Mouse (Mus musculus) forebrain, embryonic 15.5 days (tissue): Measurements from ENCODE around the gene Ighmbp2. TPM values are rescaled to one million over a fixed set of nuclear protein-coding genes. Genes with fewer than 3 reads are reported as not detected.
"Not testable (repeated sequence)": the region's sequence is repeated elsewhere in the genome, so short reads cannot be mapped to it uniquely, and the experiment has no call there.

Experiments
- ATAC-seq: fragments of 200-750 bp; cut with Nextera tagmentation; replicated peaks from 2 replicates; pipeline ENCODE4 v1.8.0; 2017; ENCODE audit warnings: mild to moderate bottlenecking, moderate TSS enrichment, moderate library complexity
- H3K27ac ChIP-seq: fragments of 300-500 bp; sonication (generic); replicated peaks from 2 replicates; pipeline ENCODE4 v1.5.1; 2015; ENCODE audit warnings: mild to moderate bottlenecking, inconsistent platforms
- H3K27me3 ChIP-seq: fragments of 300-500 bp; sonication (generic); 2 replicates; pipeline ENCODE4 v1.6.1; 2015; ENCODE audit warnings: inconsistent platforms
- H3K36me3 ChIP-seq: fragments of 300-500 bp; sonication (generic); 2 replicates; pipeline ENCODE4 v1.6.1; 2015; ENCODE audit warnings: mild to moderate bottlenecking, inconsistent platforms
- H3K4me1 ChIP-seq: fragments of 300-500 bp; sonication (generic); 2 replicates; pipeline ENCODE4 v1.6.1; 2015; ENCODE audit warnings: inconsistent platforms
- H3K4me2 ChIP-seq: fragments of 300-500 bp; sonication (generic); replicated peaks from 2 replicates; pipeline ENCODE4 v1.6.1; 2015; ENCODE audit warnings: mild to moderate bottlenecking, inconsistent platforms
- H3K4me3 ChIP-seq: fragments of 300-500 bp; sonication (generic); 2 replicates; pipeline ENCODE4 v1.5.1; 2015; ENCODE audit warnings: mild to moderate bottlenecking, inconsistent platforms
- H3K9ac ChIP-seq: fragments of 300-500 bp; sonication (generic); replicated peaks from 2 replicates; pipeline ENCODE4 v1.6.1; 2015; ENCODE audit warnings: mild to moderate bottlenecking, inconsistent platforms
- H3K9me3 ChIP-seq: fragments of 300-500 bp; sonication (generic); 2 replicates; pipeline ENCODE4 v1.6.1; 2016; ENCODE audit warnings: inconsistent platforms
- WGBS: fragments of 180-500 bp; shearing (Covaris S2); methylation state at CpG from one replicate; pipeline ENCODE4 v1.1.7; 2015; ENCODE audit warnings: mixed read lengths; 5-methylcytosine and 5-hydroxymethylcytosine counted together
- microRNA-seq: library from miRNA; unstranded; fragments of <30 nt; microRNA quantifications from one replicate; pipeline ENCODE4, GENCODE M21; 2016
- polyA plus RNA-seq: library from polyadenylated mRNA; unstranded; fragments of >200 nt; fragmentation: Nextera tagmentation; extraction: Ambion mirVana; gene quantifications from 2 replicates; pipeline ENCODE4 v1.2.1, GENCODE M21; 2015

The Ighmbp2 gene
- polyA plus RNA-seq, 1 experiment from 2014 or later = 12.1 TPM

GRCm38 (mm10) chr19:3260016-3260415 is 22.8 kb downstream of the Ighmbp2 start:
- Histone ChIP-seq H3K4me1 (no peaks in the 10 kb centered on the region), H3K4me3 (no peak overlapping the region), H3K9me3 (no peaks in the 10 kb centered on the region), H3K27me3 (no peaks in the 10 kb centered on the region), H3K4me2 (no peak overlapping the region), H3K27ac (no peak overlapping the region), H3K36me3 (peaks cover 47% of the 10 kb centered on the region), H3K9ac (no peak overlapping the region)
- no peak for ATAC-seq
- 91% methylated on average over 8 of the region's 8 CpGs for WGBS

- not testable (repeated sequence) for H3K4me2 ChIP-seq, H3K9me3 ChIP-seq, H3K4me3 ChIP-seq, H3K36me3 ChIP-seq, H3K27ac ChIP-seq, ATAC-seq, H3K4me1 ChIP-seq, H3K27me3 ChIP-seq, H3K9ac ChIP-seq
- WGBS = 69% methylated on average over 5 of the region's 6 CpGs
These were observed 57.6 kb downstream of the Ighmbp2 start for GRCm38 (mm10) chr19:3225261-3225660.

GRCm38 (mm10) chr19:3214937-3215336 is 67.9 kb downstream of the Ighmbp2 start:
- not testable (repeated sequence) for ATAC-seq, H3K27ac ChIP-seq, H3K4me3 ChIP-seq, H3K4me1 ChIP-seq, H3K27me3 ChIP-seq, H3K9ac ChIP-seq, H3K4me2 ChIP-seq, H3K36me3 ChIP-seq, H3K9me3 ChIP-seq
- WGBS = 69% methylated on average over 1 of the region's 1 CpGs

Small RNA genes within 50 kb of the gene (microRNA-seq; reads per million reads assigned to microRNA genes)
- not detected for gene Mir6984

Other genes with a start within 250 kb of the Ighmbp2 start
- 102 and 110 TPM in 2 replicates for gene Mrpl21, start 116 bp downstream of the Ighmbp2 start, polyA plus RNA-seq
- 12.7 and 13.0 TPM in 2 replicates for gene Cpt1a, start 39.3 kb upstream of the Ighmbp2 start, polyA plus RNA-seq
- 0.13 and 0.55 TPM in 2 replicates for gene Tesmin, start 105.8 kb upstream of the Ighmbp2 start, polyA plus RNA-seq
- gene Gal, start 131.5 kb upstream of the Ighmbp2 start, polyA plus RNA-seq = 4.6 and 6.4 TPM in 2 replicates